Mouse (Mus musculus) intestine, postnatal 0 days (tissue): ENCODE measurements at regions not wholly inside any gene's neighbourhood (a gene's known extent, or its start where the extent isn't known, plus 50 kb on each side); places are given as distances from the start of the nearest gene placed in this dataset.

ENCODE experiments used
- ATAC-seq: fragments of 200-750 bp; cut with Nextera tagmentation; 2 replicates; pipeline ENCODE4 v1.8.0; 2017; ENCODE audit warnings: mild to moderate bottlenecking, moderate TSS enrichment, moderate library complexity
- H3K27ac ChIP-seq: fragments of 300-500 bp; sonication (generic); 2 replicates; pipeline ENCODE4 v1.5.1; 2014; ENCODE audit warnings: mild to moderate bottlenecking, low read depth, low read length, moderate library complexity
- H3K27me3 ChIP-seq: fragments of 300-500 bp; sonication (generic); replicated peaks from 2 replicates; pipeline ENCODE4 v1.6.1; 2014; ENCODE audit warnings: low read length, mixed read lengths; ENCODE audit not compliant: control insufficient read depth, insufficient read depth
- H3K36me3 ChIP-seq: fragments of 300-500 bp; sonication (generic); 2 replicates; pipeline ENCODE4 v1.6.1; 2014; ENCODE audit warnings: mild to moderate bottlenecking, moderate library complexity; ENCODE audit not compliant: control insufficient read depth, insufficient read depth
- H3K4me1 ChIP-seq: fragments of 300-500 bp; sonication (generic); replicated peaks from 2 replicates; pipeline ENCODE4 v1.6.1; 2014; ENCODE audit warnings: antibody characterized with exemption, low read length, mixed read lengths; ENCODE audit not compliant: control insufficient read depth, insufficient read depth
- H3K4me2 ChIP-seq: fragments of 300-500 bp; sonication (generic); replicated peaks from 2 replicates; pipeline ENCODE4 v1.6.1; 2014; ENCODE audit warnings: low read depth, mild to moderate bottlenecking, moderate library complexity
- H3K4me3 ChIP-seq: fragments of 300-500 bp; sonication (generic); 2 replicates; pipeline ENCODE4 v1.5.1; 2014; ENCODE audit warnings: low read depth, low read length
- H3K9ac ChIP-seq: fragments of 300-500 bp; sonication (generic); 2 replicates; pipeline ENCODE4 v1.6.1; 2014; ENCODE audit warnings: mild to moderate bottlenecking, low read depth, low read length
- H3K9me3 ChIP-seq: fragments of 300-500 bp; sonication (generic); 2 replicates; pipeline ENCODE4 v1.6.1; 2016; ENCODE audit warnings: mixed run types; ENCODE audit not compliant: control insufficient read depth
- CTCF ChIP-seq: sonication (generic); IDR thresholded peaks from 2 replicates; pipeline ENCODE4 v1.5.1; 2016; ENCODE audit warnings: low read depth, mild to moderate bottlenecking, control low read depth, antibody characterized with exemption, moderate library complexity
- WGBS: fragments of 180-500 bp; shearing (Covaris S2); extraction: QIAGEN DNeasy Blood & Tissue Kit; methylation state at CpG from one replicate; pipeline ENCODE4 v1.1.7; 2014; 5-methylcytosine and 5-hydroxymethylcytosine counted together

DNA sequence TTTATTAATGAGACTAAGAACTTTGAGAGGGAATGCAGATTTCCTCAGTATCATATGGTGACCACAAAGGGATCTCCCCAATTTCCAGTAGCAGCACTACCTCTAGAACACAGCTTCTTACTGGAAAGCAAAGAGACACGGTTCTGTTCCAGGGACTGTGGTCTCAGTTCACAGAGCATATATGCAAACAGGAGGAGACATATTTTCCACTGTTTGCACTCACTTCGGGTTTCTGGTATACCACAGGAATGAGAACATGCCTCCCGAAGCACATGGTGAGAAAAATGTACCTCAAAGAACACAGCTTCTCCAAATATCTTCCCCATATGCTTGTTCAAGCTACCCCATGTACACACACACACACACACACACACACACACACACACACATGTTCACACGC, 224.1 kb upstream of the Gm9747 start:
- Histone ChIP-seq H3K9me3 (no peaks in the 10 kb centered on the region), H3K4me3 (no peak overlapping the region), H3K4me2 (no peak overlapping the region), H3K4me1 (no peaks in the 10 kb centered on the region), H3K27ac (no peak overlapping the region), H3K36me3 (no peaks in the 10 kb centered on the region), H3K27me3 (no peaks in the 10 kb centered on the region), H3K9ac (no peak overlapping the region)
- 81% methylated on average over 4 of the region's 4 CpGs for WGBS
- no peak for TF ChIP-seq CTCF
- ATAC-seq, result no peak

DNA sequence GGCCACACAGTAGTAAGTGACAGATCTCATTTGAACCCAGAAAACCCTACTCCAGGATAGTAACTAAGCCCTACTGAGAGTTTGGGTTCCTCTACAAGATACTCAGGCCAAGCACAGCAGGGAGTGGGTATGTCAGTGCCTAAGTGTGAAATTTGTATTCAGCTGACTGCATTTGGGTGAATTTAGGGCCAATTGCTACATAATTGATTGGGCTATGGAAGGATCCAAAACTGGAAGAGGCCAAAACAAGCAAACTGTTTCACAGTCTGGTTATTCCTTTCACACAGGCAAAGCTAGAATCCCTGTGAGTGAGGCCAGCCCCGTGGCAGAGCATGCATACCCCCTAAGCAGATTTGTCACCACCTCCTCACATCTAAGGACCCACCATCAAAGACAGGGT, 221.9 kb upstream of the Gm9747 start:
- TF ChIP-seq CTCF, result no peak
- Histone ChIP-seq H3K9ac (no peak overlapping the region), H3K4me3 (no peak overlapping the region), H3K27me3 (no peaks in the 10 kb centered on the region), H3K9me3 (no peaks in the 10 kb centered on the region), H3K36me3 (no peaks in the 10 kb centered on the region), H3K27ac (no peak overlapping the region), H3K4me2 (no peak overlapping the region), H3K4me1 (no peaks in the 10 kb centered on the region)
- no peak for ATAC-seq
- WGBS, result 74% methylated on average over 1 of the region's 1 CpGs

DNA sequence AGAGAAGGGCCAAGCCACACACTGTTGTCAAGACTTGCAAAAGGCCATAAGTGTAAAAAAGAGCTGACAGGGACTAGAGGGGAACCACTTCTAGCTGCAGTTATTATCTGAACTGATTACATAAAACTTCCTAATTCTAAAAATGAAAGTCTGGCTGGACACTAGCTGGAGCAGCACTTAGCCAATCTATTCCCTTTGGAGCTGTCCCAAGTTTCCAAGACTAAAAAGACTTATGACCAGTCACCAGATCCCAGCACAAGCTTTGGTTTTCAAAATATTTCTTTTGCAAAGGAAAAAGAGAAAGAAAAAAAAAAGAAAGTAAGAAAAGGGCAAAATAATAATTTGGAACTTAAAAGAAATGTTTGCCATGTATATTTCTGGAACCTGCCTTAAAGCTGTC, 217.6 kb upstream of the Gm9747 start:
- H3K36me3 ChIP-seq, result no peaks in the 10 kb centered on the region
- no peak for ATAC-seq
- H3K9me3 ChIP-seq, result no peaks in the 10 kb centered on the region
- no peak overlapping the region for H3K9ac ChIP-seq
- no peaks in the 10 kb centered on the region for H3K4me1 ChIP-seq
- no peaks in the 10 kb centered on the region for H3K27me3 ChIP-seq
- no peak for TF ChIP-seq CTCF
- H3K4me3 ChIP-seq, result no peak overlapping the region
- no peak overlapping the region for H3K4me2 ChIP-seq
- no peak overlapping the region for H3K27ac ChIP-seq

DNA sequence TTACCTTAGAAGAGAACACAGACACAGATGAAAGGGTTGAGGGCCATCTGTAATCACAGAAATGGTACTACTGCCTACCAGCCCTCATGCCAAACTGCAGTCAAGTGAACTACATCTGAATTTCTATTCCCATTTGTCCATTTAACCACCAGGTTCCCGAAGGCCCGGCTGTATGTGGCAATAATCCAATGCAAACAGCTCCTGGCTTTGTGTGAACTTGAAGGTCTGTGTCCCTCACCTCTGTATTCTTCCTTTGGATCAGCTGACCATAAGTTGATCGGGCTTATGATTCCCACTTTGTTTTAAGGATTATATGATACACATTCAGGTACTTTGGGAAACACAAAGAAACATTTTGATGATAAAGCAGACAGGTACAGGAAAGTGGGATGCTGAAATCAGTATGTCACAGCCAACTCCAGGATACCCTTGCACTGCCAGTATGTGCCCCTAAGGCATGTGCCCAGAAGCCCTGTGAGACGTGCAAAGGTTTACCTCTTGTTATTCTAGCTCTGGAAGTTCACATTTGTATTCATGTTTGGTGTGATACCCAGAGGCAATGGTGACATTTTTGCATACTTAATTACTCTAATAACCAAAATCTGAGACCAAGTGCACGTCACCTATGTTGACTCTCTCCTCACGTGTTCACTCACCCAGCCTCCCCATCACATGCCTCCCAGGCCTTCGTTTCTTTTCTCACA, 214.1 kb upstream of the Gm9747 start:
- 85% methylated on average over 7 of the region's 7 CpGs for WGBS
- no peaks in the 10 kb centered on the region for H3K36me3 ChIP-seq
- no peaks in the 10 kb centered on the region for H3K9me3 ChIP-seq
- H3K4me2 ChIP-seq, result no peak overlapping the region
- H3K27me3 ChIP-seq, result no peaks in the 10 kb centered on the region
- no peak for TF ChIP-seq CTCF
- no peak for ATAC-seq
- H3K4me1 ChIP-seq, result no peaks in the 10 kb centered on the region
- H3K9ac ChIP-seq, result no peak overlapping the region
- H3K27ac ChIP-seq, result no peak overlapping the region
- no peak overlapping the region for H3K4me3 ChIP-seq

DNA sequence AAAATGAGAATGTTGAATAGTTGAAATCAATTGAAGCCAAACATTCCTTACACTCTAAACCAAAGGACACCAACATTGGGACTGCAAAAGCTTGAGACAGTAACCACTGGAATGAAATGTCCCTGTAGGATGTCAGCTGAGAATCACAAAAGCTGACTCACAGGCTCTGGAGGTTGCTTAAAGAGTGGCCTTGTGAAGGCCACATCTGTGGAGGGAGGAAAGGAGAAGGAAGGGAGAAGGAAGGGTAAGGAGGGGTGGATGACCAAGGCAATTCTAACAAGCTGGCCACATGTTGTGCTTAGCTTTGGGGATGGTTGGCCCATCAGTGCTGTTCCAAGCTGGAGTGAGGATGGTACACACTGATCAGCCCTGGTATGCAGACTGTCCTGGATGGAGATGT, 205.2 kb upstream of the Gm9747 start:
- no peaks in the 10 kb centered on the region for H3K36me3 ChIP-seq
- H3K27ac ChIP-seq, result no peak overlapping the region
- H3K27me3 ChIP-seq, result no peaks in the 10 kb centered on the region
- no peak overlapping the region for H3K4me2 ChIP-seq
- H3K4me1 ChIP-seq, result no peaks in the 10 kb centered on the region
- no peak for TF ChIP-seq CTCF
- no peaks in the 10 kb centered on the region for H3K9me3 ChIP-seq
- H3K9ac ChIP-seq, result no peak overlapping the region
- no peak for ATAC-seq
- no peak overlapping the region for H3K4me3 ChIP-seq

DNA sequence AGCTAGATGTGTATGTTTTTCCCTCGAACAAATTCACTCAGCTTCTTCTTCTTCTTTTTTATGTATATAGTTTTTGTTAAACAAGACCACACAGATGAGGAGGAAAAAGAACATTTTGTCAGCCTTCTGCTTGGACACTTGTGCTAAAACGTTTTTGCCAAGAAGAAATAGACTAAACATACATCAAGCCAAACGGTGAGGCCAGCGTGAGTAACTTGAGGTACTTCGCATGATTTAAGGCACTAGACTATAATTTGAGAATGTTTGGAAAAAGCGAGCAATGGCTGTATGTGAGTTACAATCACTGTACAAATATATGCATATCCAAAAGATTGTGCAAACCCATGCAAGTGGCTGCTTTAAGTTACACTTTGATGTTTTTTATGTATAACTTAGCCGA, 201.8 kb upstream of the Gm9747 start:
- Histone ChIP-seq H3K4me2 (no peak overlapping the region), H3K4me3 (no peak overlapping the region), H3K4me1 (no peaks in the 10 kb centered on the region), H3K27ac (no peak overlapping the region), H3K9me3 (no peaks in the 10 kb centered on the region), H3K9ac (no peak overlapping the region), H3K36me3 (no peaks in the 10 kb centered on the region), H3K27me3 (no peaks in the 10 kb centered on the region)
- WGBS, result 57% methylated on average over 7 of the region's 7 CpGs
- TF ChIP-seq CTCF, result no peak
- no peak for ATAC-seq

DNA sequence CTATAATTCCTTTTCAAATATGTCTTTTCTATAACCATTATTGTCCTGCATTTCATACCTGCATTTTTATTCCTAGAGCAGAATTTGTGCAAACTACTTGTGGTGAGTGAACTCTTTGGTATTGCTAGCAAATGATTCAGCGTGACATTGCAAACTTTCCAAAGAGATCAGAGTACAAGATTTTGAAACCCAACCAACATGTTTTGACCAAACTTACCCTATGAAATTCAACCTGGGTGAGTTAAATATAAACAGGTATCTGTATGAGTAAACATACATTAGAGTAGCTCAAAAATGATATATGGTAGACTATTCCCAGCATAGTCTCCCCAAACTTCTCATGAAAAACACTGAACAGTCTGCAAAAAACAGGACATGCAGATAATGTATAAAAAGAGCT, 200.5 kb upstream of the Gm9747 start:
- H3K9me3 ChIP-seq, result no peaks in the 10 kb centered on the region
- 70% methylated on average over 1 of the region's 1 CpGs for WGBS
- H3K4me1 ChIP-seq, result no peaks in the 10 kb centered on the region
- H3K9ac ChIP-seq, result no peak overlapping the region
- H3K27ac ChIP-seq, result no peak overlapping the region
- H3K4me3 ChIP-seq, result no peak overlapping the region
- H3K27me3 ChIP-seq, result no peaks in the 10 kb centered on the region
- H3K4me2 ChIP-seq, result no peak overlapping the region
- no peak for TF ChIP-seq CTCF
- no peaks in the 10 kb centered on the region for H3K36me3 ChIP-seq
- ATAC-seq, result no peak
